Mouse (Mus musculus): ENCODE measurements around the gene Cyp26b1.

The Cyp26b1 gene

GRCm38 (mm10) chr6:84587471-84588101 lies 6.1 kb downstream of the Cyp26b1 start:
- DNase-seq (ENCODE audit: low read depth, low spot score): no peak

- DNase-seq (ENCODE audit: low read depth, low spot score): no peak
Measured at GRCm38 (mm10) chr6:84586551-84587200, 7.0 kb downstream of the Cyp26b1 start.

- no peak for DNase-seq (ENCODE audit: low read depth, low spot score)
Measured at GRCm38 (mm10) chr6:84585686-84586300, 7.9 kb downstream of the Cyp26b1 start.

GRCm38 (mm10) chr6:84584783-84585685 lies 8.7 kb downstream of the Cyp26b1 start:
- DNase-seq (ENCODE audit: low read depth, low spot score): no peak

GRCm38 (mm10) chr6:84583841-84584782 lies 9.6 kb downstream of the Cyp26b1 start:
- DNase-seq (ENCODE audit: low read depth, low spot score): no peak

GRCm38 (mm10) chr6:84583371-84583770 lies 10.3 kb downstream of the Cyp26b1 start:
- DNase-seq (ENCODE audit: low read depth, low spot score): no peak

GRCm38 (mm10) chr6:84582826-84583225 lies 10.9 kb downstream of the Cyp26b1 start:
- DNase-seq (ENCODE audit: low read depth, low spot score): no peak

GRCm38 (mm10) chr6:84581833-84582445 lies 11.8 kb downstream of the Cyp26b1 start:
- DNase-seq (ENCODE audit: low read depth, low spot score): no peak

- DNase-seq (ENCODE audit: low read depth, low spot score): no peak
Measured at GRCm38 (mm10) chr6:84580979-84581832, 12.5 kb downstream of the Cyp26b1 start.

GRCm38 (mm10) chr6:84579508-84579907 lies 14.2 kb downstream of the Cyp26b1 start:
- no peak for DNase-seq (ENCODE audit: low read depth, low spot score)

- DNase-seq (ENCODE audit: low read depth, low spot score): no peak
Measured at GRCm38 (mm10) chr6:84578928-84579327, 14.8 kb downstream of the Cyp26b1 start.

GRCm38 (mm10) chr6:84577898-84578297 lies 15.8 kb downstream of the Cyp26b1 start:
- no peak for DNase-seq (ENCODE audit: low read depth, low spot score)

- peak; percentile 51 for DNase-seq (ENCODE audit: low read depth, low spot score)
Measured at GRCm38 (mm10) chr6:84573905-84574660, 19.6 kb downstream of the Cyp26b1 start.

- DNase-seq (ENCODE audit: low read depth, low spot score): no peak
Measured at GRCm38 (mm10) chr6:84570039-84570438, 23.7 kb downstream of the Cyp26b1 start.

- DNase-seq (ENCODE audit: low read depth, low spot score): no peak
Measured at GRCm38 (mm10) chr6:84569590-84569989, 24.1 kb downstream of the Cyp26b1 start.

- DNase-seq (ENCODE audit: low read depth, low spot score): no peak
Measured at GRCm38 (mm10) chr6:84568880-84569279, 24.8 kb downstream of the Cyp26b1 start.

GRCm38 (mm10) chr6:84567696-84568095 lies 26.0 kb downstream of the Cyp26b1 start:
- no peak for DNase-seq (ENCODE audit: low read depth, low spot score)

GRCm38 (mm10) chr6:84566825-84567224 lies 26.9 kb downstream of the Cyp26b1 start:
- DNase-seq (ENCODE audit: low read depth, low spot score): no peak

GRCm38 (mm10) chr6:84565245-84565644 lies 28.5 kb downstream of the Cyp26b1 start:
- no peak for DNase-seq (ENCODE audit: low read depth, low spot score)

Data from retina, postnatal 7 days (tissue).